Mouse (Mus musculus) adrenal gland, adult 2 months (tissue): Measurements from ENCODE around the gene Dcdc2c. TPM values are rescaled to one million over a fixed set of nuclear protein-coding genes. Genes with fewer than 3 reads are reported as not detected.

Experiments used
- DNase-seq: peaks from one replicate; pipeline ENCODE4 v3.0.0; 2021
- polyA plus RNA-seq: library from polyadenylated mRNA; depleted of rRNA; stranded (reverse); fragments of >200 nt; gene quantifications from 2 replicates; pipeline ENCODE4 v1.2.3, GENCODE M21; 2012; rRNA removed
- total RNA-seq, 2 experiments: library from RNA; stranded (reverse); gene quantifications; 2 replicates each; pipeline ENCODE4 v1.2.3; 2021

Gene Dcdc2c
- total and polyA plus RNA-seq, 3 experiments: 0.20 TPM; not detected in 2

DNA sequence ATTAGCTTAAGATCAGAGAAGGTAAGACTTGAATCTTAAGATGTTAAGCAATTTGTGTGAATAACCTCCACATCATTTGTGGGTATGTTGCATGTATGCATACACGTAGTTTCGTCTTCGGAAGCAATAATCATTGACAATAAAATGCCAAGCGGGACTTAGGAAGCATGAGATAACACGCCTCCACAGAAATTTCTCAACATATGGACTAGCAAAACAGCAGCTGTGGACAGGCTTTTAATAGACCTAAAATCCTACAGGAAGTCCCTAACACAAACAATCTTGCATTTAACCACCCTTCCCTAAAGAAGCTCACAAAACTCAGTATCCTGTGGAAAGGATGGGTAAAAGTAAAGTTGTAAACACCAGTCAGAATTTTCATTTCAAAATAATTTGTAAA lies 93.4 kb downstream of the Dcdc2c start:
- no peak for DNase-seq

DNA sequence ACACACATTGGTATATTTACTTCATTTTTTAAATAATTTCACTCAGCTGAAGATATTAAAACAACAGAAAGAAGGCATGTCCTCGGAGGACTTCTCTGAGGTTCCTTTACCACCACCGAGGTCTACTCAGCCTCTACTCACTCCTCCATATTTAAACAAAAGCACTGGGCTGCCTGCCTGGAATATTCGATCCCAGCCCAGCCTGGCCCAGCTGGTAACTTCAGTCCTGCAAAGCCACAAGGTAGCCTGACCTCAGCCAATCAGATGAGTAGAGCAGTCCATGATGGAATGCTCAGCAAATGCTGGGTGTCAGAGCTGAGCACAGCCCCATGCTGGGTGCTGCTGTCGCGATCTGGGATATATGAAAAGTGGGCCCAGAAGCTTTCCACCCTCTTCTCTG lies 115.7 kb downstream of the Dcdc2c start:
- DNase-seq: no peak

DNA sequence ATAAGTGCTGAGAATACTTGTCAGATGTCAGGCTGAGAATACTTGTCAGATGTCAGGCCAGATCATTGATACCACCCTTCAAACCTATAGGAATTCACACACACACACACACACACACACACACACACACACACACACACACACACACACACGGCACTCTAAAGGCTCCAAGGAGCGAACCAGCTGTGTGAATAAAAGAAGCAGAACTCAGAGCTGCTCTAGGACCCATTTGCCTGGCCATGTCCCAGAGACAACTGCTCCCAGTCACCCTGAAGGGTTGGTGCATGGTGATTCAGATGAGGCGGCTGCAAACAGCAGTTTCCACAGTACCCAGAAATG lies 119.5 kb downstream of the Dcdc2c start:
- DNase-seq: no peak

DNA sequence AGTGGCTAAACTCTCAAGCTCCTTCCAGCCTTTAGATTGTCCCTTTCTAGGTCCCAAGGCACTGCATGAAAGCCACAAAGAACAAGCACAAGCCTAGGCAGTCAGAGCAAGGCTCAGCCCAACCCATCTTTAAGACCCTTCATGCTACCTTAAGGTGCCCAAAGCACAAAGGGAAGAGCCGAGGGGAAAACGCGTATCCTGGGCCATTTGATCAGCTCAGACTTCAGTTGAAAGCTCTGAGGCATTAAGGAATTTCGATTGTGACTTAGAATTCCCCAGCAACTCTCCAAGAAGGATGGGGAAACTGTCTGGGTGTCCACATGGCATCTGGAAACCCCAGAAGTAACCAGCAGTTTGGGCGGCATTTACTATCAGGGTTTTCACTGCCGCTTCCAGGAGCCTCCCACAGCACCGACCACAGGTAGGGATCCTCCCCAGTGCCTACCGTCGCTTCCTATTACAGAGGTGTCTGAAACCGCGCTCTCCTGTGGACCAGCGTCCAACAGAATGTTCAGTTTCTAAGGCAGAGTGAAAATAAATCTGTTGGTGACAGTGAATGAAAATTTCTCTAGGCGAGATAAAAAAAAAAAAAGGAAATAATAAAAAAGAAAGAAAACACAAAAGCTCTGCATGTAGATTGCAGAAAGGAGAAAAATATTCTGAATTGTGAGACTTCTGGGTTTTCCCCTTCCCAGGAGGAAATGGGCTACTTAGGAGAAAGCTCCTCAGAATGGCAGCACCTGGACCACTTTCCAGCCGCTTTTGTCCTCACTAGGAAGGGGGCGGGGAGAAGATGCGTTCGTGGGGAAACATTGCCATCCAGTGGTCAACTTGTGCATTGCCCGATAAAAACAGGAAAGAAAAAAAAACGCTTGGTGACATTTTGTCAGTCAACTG lies 120.1 kb downstream of the Dcdc2c start:
- peak; percentile 45 for DNase-seq

DNA sequence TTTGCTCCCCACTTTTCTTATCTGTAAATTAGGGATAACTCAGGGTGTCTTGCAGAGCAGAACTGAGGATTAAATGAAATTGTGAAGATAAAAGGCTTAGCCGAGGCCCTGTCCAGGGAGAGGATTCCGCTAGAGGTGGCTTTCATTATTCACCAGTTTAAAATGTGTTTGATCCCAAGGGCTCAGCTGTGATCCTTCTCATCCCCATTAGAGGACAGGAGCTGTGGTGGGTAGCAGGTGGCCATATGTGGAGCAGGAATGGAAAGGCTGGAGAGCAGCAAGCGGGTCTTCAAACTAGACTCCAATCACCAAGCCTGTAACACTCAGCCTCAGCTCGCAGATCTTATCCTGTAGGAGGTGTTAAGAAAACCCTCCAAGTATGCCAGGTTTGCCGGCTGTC lies 122.3 kb downstream of the Dcdc2c start:
- no peak for DNase-seq

DNA sequence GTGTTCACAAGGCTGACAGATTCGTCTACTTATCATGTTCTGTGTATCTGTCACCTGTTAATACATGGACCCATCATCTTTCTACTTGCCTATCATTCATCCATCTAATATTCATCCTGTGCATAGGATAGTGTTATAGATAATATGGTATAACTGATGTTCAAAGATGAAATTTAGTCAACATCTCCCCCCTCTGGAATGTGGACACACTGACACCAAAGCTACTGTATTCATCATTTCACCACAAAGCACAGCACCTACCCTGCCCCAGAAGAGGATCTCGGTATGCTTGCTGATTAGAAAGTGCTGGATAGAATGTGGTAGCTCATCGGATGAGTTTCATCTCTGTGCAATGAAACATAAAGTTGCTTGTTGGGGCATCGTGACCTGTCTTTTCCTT lies 135.2 kb downstream of the Dcdc2c start:
- no peak for DNase-seq

DNA sequence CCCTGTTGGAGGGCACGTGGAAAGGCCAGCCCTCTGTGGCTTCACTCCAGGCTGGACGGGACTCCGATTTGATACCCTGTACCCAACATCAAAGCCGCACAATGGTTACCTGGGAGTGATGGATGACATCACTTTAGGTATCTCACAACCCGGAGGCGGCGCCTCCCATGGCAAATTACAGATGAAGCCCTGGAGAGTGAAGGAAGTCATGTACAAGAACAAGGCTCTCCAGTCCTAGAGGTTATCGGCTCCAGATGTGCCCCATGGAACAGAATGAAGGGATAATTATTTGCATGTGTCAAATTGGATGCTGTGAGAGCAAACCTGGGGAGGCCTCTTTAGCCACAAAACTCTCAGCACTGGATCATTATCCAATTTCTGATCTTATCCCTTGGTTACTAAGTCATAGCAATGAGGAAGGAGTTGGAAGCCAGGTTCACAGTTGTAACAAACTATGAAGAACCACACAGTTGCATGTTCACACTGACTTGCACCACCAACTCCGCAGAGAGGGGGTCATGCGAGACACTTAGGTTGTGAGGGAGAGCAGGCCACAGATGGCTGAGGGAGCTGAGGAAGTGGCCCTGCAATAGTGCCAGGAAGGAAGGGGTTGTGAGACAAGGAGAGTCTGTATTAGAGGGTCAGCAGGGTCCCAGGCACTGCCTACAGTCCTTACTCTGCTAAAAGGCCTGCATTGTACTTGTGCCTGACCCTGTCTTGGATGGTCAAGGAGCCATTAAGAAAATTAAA lies 144.4 kb downstream of the Dcdc2c start:
- DNase-seq: no peak

DNA sequence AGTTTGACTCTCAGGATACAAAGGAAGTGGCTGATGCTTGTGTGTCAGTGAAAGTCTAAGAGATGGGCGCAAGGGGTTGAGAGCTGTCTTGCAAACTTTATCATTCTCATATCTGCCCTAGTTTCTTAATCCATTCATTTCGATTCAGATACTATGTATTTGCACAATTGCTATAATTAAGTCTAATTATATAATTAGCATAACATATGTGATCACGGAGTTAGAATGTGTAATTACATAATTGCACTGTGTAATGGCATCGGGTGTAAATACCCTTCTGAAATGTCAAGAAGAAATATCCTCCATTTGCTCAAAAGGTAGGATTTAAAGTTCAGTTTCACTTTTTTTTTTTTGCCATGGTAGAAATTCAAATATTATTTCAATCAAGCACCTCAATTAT lies 149.9 kb downstream of the Dcdc2c start:
- DNase-seq: no peak

DNA sequence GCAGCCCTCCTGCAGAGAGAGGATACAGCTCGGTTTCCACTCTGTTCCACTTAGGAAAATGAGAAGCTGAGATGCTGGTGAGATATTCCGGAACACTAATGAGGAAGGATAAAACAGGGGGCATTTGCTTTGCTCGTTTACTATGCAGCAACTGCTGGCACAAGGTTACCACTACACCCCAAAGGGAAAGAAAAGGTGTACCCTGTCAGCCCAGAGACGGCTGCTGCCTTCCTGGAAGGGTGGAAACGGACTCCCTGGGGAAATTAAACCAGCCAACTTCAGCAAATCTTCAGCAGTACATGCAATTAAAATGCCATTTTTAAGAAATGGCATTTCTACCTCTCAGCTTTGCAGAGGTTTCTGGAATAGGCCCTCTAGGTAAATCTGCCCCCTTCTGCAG lies 150.8 kb downstream of the Dcdc2c start:
- no peak for DNase-seq

DNA sequence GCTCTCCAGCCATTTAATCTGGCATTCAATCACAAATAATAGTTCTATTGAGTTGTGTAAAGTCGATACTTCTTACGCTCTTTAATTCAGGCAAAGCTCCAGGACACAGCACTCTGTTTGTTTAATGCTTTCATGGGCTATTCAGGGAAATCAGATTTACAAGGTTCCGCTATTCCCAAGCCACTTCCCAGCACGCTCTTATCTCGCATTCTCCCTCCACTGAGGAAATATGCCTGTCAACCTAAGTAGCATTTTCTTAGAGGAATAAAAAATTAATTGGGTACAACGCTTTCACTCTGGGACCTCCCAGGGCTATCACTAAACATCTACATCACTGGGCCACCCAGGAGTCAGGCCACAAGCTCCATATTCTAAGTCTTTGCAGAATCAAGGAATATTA lies 160.1 kb downstream of the Dcdc2c start:
- no peak for DNase-seq

Other genes starting within 250 kb of the Dcdc2c start
- gene Allc, start 30.1 kb upstream of the Dcdc2c start, total RNA-seq: not detected
- not detected in 2 replicates for gene Allc, start 30.1 kb upstream of the Dcdc2c start, polyA plus RNA-seq
- gene Colec11, start 71.0 kb upstream of the Dcdc2c start, total RNA-seq: 1 to 10 TPM; 4.1 to 4.5 TPM
- 1.9 and 2.2 TPM in 2 replicates for gene Colec11, start 71.0 kb upstream of the Dcdc2c start, polyA plus RNA-seq
- gene Rps7, start 83.6 kb upstream of the Dcdc2c start, total RNA-seq: 100 to 1,000 TPM; 166 to 524 TPM
- 79.2 and 83.3 TPM in 2 replicates for gene Rps7, start 83.6 kb upstream of the Dcdc2c start, polyA plus RNA-seq
- 10 to 100 TPM in 1 of 2 experiments, 1 to 10 TPM in 1; 9.5 to 14.7 TPM for gene Rnaseh1, start 97.2 kb upstream of the Dcdc2c start, total RNA-seq
- 4.0 and 5.1 TPM in 2 replicates for gene Rnaseh1, start 97.2 kb upstream of the Dcdc2c start, polyA plus RNA-seq
- 10 to 100 TPM; 80.5 to 83.4 TPM for gene Adi1, start 122.8 kb upstream of the Dcdc2c start, total RNA-seq
- 10.6 and 12.3 TPM in 2 replicates for gene Adi1, start 122.8 kb upstream of the Dcdc2c start, polyA plus RNA-seq
- gene Trappc12, start 198.1 kb upstream of the Dcdc2c start, total RNA-seq: 10 to 100 TPM; 32.7 to 39.2 TPM
- gene Trappc12, start 198.1 kb upstream of the Dcdc2c start, polyA plus RNA-seq: 18.1 and 22.6 TPM in 2 replicates
- 10 to 100 TPM; 21.8 to 23.5 TPM for gene Eipr1, start 199.4 kb upstream of the Dcdc2c start, total RNA-seq
- gene Eipr1, start 199.4 kb upstream of the Dcdc2c start, polyA plus RNA-seq: 23.1 TPM in 2 replicates